Mouse (Mus musculus): Measurements from ENCODE around the gene Carnmt1. TPM values are rescaled to one million over a fixed set of nuclear protein-coding genes. Genes with fewer than 3 reads are reported as not detected.

Carnmt1 gene
- total RNA-seq (2021): 10 to 100 TPM; 55.6 to 58.0 TPM
- long read RNA-seq, experiment 1, full-length matches to known transcripts: 100 of 134 reads
- long read RNA-seq, experiment 1, partial matches to known transcripts: 1 of 134 reads
- long read RNA-seq, experiment 1, other reads (novel, unspliced or antisense): 33 of 134 reads
- long read RNA-seq, experiment 2, full-length matches to known transcripts: 102 of 145 reads
- long read RNA-seq, experiment 2, partial matches to known transcripts: 1 of 145 reads
- long read RNA-seq, experiment 2, other reads (novel, unspliced or antisense): 42 of 145 reads

DNA sequence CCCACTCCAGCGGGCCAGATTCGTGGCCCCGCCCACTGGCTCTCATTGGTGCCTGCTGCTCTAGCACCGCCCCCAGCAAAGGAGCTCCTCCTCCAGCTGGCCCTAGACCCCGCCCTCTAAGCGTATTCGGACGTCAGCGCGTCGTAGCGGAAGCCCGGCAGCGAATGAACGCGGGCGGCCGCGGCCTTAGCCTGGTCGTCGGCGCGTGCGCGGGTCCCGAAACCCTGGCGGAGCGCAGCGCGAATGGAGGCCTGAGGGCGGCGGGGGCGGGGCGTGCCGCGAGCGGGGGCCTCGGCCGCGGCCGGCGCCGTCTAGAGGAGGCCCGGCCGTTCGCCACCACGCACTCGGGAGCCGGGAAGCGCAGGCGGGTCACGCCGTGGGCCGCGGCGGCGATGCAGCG lies at the start of gene Carnmt1:
Gene Carnmt1, plus strand, starts transcription at position 157 of the 400 bp plus-strand sequence.
- peak; percentile 99 for DNase-seq

GRCm38 (mm10) chr19:18623894-18624293 lies 46.7 kb upstream of the Carnmt1 start:
- DNase-seq: no peak

DNA sequence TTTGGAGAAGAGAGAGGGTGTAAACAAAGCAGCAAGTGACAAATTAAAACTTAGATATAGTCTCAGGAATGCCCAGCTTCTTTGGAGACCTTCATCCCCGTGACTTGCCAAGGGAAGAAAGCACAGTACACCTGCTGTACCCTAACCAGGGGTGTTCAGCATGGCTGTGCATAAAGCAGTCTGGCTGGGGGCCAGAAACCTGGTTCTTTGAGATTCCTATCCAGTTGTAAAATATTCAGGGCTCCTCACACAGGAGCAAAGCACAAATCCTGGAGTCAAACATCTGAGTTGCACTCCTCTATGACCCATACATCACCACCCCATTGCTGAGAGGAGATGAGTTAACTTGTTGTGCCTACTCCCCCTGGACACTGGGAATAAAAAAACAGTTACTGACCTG lies 41.0 kb upstream of the Carnmt1 start:
- DNase-seq: peak; percentile 32

GRCm38 (mm10) chr19:18630221-18631119 lies 40.1 kb upstream of the Carnmt1 start:
- DNase-seq: peak; percentile 14

GRCm38 (mm10) chr19:18631161-18631643 lies 39.4 kb upstream of the Carnmt1 start:
- peak; percentile 70 for DNase-seq

DNA sequence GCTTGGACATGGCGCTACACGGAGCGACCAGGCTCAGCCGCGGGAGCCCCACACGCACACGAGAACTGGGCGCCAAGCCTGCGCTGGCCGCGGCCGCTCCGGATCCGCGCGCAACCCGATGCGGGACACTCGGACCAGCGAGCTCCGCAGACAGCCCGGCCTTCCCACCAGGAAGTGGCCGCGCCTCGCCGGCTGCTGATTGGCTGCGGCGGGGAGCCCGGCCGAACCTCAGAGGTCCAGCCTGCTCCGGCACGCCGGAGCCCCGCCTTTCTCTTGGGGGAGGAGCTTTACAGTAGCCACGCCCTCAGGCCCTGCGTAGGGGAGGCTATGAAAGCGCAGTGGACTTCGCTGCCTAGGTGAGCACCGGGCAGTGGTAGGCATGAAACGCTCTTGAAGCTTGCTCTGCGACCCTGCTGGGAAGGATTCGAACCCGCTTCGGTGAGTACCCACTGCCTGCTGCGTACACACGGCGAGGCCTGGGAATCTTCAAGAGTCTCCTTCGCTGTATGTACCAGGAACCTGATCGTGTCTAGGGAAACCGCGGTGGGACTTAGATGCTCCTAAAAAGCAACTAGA lies 38.8 kb upstream of the Carnmt1 start, which contains the start of the genes Ostf1 and Nmrk1:
Gene Ostf1, minus strand, starts transcription at position 180 of the 576 bp plus-strand sequence.
Gene Nmrk1, plus strand, starts transcription at position 307 of the 576 bp plus-strand sequence.
- peak; percentile 98 for DNase-seq

DNA sequence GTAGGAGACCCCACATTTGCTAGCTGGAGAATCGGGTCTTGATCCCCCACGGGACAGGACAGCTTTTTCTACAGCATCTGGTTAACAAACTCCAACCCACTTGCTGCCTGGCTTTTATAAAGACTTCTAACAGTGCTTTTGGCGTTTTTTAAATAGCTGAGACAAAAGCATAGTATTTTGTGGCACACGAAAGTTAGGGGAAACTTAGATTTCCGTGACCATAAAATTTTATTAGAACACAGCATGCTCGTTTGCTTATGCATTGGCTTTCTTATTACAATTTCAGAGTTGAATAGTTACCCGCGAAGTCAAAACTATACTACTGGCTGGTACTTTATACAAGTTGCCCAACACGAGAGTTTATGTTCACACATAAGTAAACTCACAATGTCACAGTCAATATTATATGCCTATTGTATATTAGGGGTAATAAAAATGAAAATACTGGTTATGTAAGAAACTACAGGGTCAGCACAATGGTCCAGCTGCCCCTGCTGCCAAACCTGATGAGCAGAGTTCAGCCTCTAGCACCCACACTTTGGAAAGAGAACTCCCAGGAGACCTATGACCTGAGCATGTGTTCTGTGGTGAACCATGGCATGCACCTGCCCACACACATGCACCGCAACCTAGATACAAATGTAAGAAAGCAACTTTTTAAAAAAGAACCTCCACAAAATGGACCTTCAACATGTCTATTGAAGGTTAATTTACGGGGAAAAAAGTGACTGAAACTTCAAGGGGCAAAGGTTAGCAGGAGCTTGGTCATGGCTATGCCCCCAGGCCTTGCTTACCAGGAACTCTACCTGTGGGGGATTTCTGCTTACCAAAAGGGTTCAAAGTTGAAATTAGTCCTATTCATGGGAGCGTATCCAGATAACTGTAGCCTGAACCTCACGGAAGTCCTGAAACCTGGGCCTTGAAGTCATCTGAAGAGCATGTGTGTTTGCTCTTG lies 38.1 kb upstream of the Carnmt1 start:
- DNase-seq: no peak

GRCm38 (mm10) chr19:18637954-18638353 lies 32.6 kb upstream of the Carnmt1 start:
- DNase-seq: no peak

- DNase-seq: no peak
Measured at GRCm38 (mm10) chr19:18638949-18639348, 31.6 kb upstream of the Carnmt1 start.

- DNase-seq: no peak
Measured at GRCm38 (mm10) chr19:18639552-18639951, 31.0 kb upstream of the Carnmt1 start.

GRCm38 (mm10) chr19:18641001-18641400 lies 29.6 kb upstream of the Carnmt1 start:
- no peak for DNase-seq

- DNase-seq: no peak
Measured at GRCm38 (mm10) chr19:18643411-18643810, 27.2 kb upstream of the Carnmt1 start.

DNA sequence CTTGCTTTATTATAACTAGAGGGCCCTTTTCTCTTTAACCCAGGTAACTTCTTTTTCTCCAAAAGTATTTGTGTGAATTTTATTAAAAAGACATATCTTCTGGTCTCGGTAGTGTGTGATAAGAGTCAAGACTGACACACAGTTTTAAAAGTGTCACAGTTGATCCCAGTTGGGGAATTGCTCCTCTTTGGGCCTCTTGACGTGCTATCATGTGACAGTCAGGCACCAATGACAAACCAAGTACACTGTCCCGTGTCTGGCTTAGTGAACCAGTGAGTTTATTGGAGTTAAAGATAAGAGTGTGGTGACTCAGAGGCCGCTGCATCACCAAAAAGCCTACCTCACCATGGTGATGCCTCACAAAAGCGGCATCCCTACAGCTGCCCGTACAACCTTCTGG lies 26.5 kb upstream of the Carnmt1 start:
- DNase-seq: no peak

DNA sequence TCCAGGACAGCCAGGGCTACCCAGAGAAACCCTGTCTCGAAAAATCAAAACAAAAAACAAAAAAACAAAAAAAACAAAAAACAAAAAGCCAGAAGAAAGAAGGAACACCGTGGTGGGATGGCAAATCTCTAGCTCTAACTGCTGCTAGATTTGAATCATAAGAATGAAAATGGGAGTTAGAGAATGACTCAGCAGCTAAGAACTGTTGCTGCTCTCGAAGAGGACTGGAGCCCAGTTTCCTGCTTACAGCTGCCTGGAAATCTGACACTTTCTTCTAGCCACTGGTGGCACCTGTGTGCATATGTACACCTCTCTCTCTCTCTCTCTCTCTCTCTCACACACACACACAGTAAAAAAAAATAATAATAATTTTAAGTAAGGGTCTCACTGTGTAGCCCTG lies 24.2 kb upstream of the Carnmt1 start:
- DNase-seq: no peak

GRCm38 (mm10) chr19:18646853-18647420 lies 23.6 kb upstream of the Carnmt1 start:
- DNase-seq: no peak

DNA sequence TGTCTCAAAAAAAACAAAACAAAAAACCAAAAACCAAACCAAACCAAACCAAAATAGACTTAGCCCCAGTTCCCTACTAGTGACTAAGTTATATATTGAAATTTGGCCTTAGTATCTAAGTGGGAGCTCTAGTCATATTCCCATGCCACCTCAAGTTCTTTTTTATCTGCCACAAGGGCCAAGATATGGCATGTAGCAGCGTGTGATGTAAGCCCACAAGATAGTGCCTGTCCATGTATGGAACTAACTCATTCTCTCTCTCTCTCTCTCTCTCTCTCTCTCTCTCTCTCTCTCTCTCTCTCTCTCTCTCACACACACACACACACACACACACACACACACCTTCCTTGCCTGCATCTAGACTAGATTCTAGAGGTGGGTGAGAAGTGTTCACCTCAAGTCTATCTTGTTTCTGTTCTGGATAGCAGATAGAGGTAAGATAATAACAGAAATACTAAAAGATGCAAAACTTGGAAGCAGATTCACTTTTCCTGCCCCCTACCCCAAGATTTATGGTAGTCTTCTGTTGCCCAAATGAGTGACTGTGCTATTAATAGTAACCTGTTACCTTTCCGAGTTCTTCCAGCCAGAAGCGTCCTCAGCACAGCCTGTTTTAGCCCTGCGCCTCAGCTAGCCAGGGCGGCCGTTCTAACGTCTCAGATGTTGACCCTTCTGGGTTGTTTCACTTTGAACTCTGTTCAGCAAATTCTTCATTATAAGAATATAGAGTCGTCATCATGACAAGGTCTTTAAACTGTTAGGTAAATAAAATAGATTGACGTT lies 22.6 kb upstream of the Carnmt1 start:
- no peak for DNase-seq

GRCm38 (mm10) chr19:18648558-18648945 lies 22.0 kb upstream of the Carnmt1 start:
- no peak for DNase-seq

DNA sequence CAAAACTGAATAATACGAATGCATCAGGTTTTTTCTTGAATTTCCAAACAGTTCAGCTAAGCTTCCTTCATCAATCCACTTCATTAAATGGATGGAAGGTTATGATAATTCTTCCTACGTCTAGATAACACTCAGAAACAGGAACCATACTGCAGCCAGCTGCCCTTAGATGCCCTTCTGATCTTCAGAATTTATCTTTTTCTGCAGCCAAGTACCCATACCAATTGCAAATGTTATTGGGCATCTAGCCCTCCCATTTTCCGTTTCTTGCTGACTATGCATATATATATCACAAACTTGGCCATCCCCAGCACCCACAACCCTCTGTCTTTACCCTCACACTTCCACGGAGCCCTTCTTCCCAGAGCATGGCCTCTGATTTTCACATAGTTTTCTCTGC lies 20.6 kb upstream of the Carnmt1 start:
- no peak for DNase-seq

DNA sequence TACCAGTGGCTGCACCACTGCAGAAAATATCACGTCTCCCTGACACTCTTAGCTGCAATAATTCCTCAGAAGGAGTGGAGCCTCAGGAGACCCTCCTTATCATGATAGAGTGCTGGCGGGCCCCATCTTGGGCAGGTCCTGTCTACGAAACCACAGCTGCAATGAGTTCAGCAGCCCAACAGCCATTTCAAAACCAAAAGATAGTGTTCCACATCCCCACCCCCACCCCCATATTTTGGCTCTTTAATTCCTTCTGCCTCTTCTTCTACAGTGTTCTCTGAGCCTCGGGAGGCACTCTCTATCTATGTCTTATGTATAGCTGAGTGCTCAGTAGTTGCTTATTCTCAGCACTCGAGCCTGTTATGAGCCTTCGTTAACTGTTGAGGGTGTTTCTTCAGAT lies 20.1 kb upstream of the Carnmt1 start:
- DNase-seq: no peak

DNA sequence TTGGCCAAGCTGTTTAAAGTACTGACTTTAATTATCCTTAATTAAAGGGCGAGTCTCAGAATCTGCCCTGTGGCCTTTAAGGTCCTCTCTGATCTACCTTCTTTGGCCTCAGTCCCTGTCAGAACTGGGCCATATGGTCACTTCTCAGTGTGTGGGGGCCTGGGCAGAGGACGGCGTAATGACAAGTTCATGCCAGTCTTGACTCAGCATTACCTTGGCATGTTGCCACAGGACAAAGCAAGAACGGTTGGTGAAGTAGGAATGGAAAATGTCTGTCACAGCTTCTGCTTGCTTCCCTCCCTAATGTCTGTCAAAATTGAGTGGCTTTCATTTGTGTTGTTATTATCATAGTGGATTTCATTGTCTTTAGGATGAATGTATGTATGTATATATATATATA lies 18.0 kb upstream of the Carnmt1 start:
- no peak for DNase-seq
